Mouse (Mus musculus): Measurements from ENCODE around the gene Map4k4. TPM values are rescaled to one million over a fixed set of nuclear protein-coding genes. Genes with fewer than 3 reads are reported as not detected.

Map4k4 gene
- polyA plus RNA-seq, 1 experiment from 2014 or later, result 52.6 TPM

- 0 out of 2 replicates have a peak, but pooled peaks cover 3% of the 10 kb centered on the region for H3K36me3 ChIP-seq
- H3K27me3 ChIP-seq, result no peaks in the 10 kb centered on the region
- H3K9me3 ChIP-seq, result no peaks in the 10 kb centered on the region
- H3K9ac ChIP-seq, result no peak overlapping the region
- no peak overlapping the region for H3K4me2 ChIP-seq
- H3K4me1 ChIP-seq (replicated peaks), result no peaks in the 10 kb centered on the region; the same call in 1 of the 2 replicates
- no peak for ATAC-seq (ENCODE audit: low FRiP score)
- H3K4me3 ChIP-seq, result no peak overlapping the region
- no peak overlapping the region for H3K27ac ChIP-seq
- 79% methylated on average over 4 of the region's 4 CpGs for WGBS
Measured at GRCm38 (mm10) chr1:40072558-40072957, 171.8 kb downstream of the Map4k4 start.

- 93% methylated on average over 5 of the region's 5 CpGs for WGBS
- Histone ChIP-seq H3K27ac (no peak within 1 kb of the TSS), H3K27me3 (no peaks in the 10 kb centered on the region), H3K36me3 (0 out of 2 replicates have a peak, but pooled peaks cover 3% of the 10 kb centered on the region), H3K4me3 (no peak within 1 kb of the TSS), H3K4me1 (replicated peaks) (no peaks in the 10 kb centered on the region; the same call in 1 of the 2 replicates), H3K9me3 (no peaks in the 10 kb centered on the region), H3K4me2 (no peak within 1 kb of the TSS), H3K9ac (no peak within 1 kb of the TSS)
- ATAC-seq (ENCODE audit: low FRiP score), result no peak
Measured at GRCm38 (mm10) chr1:40073779-40074178, 173.1 kb downstream of the Map4k4 start, which contains the start of gene Il1r2. Gene Il1r2 (plus strand): TSS chr1:40074079.

Other genes with a start within 250 kb of the Map4k4 start
- 4.6 and 4.8 TPM in 2 replicates for gene Creg2, start 249.4 kb upstream of the Map4k4 start, polyA plus RNA-seq (2015; fragmentation: Nextera tagmentation; extraction: Ambion mirVana)
- gene Rfx8, start 179.9 kb upstream of the Map4k4 start, polyA plus RNA-seq (2015; fragmentation: Nextera tagmentation; extraction: Ambion mirVana), result 0.26 and 0.49 TPM in 2 replicates
- gene Gm3646, start 95.6 kb upstream of the Map4k4 start, polyA plus RNA-seq (2015; fragmentation: Nextera tagmentation; extraction: Ambion mirVana), result not detected in 2 replicates
- 0.36 and 0.40 TPM in 2 replicates for gene Il1r2, start 173.2 kb downstream of the Map4k4 start, polyA plus RNA-seq (2015; fragmentation: Nextera tagmentation; extraction: Ambion mirVana)

All from hindbrain, embryonic 13.5 days (tissue).